Mouse (Mus musculus): ENCODE results near the gene Trp53tg5. TPM values are rescaled to one million over a fixed set of nuclear protein-coding genes. Genes with fewer than 3 reads are reported as not detected.

Trp53tg5 gene
- polyA plus RNA-seq, 1 experiment from 2014 or later: not detected

GRCm38 (mm10) chr2:164515897-164516296 is 42.4 kb upstream of the Trp53tg5 start:
- Histone ChIP-seq H3K27ac (ENCODE audit: low read depth, low read length) (no peak overlapping the region), H3K4me3 (ENCODE audit: low read depth, low read length) (no peak overlapping the region), H3K4me2 (ENCODE audit: low read length) (no peak overlapping the region), H3K4me1 (ENCODE audit: control insufficient read depth, insufficient read depth, low read length) (no peaks in the 10 kb centered on the region), H3K9ac (ENCODE audit: low read length) (no peak overlapping the region), H3K36me3 (ENCODE audit: control insufficient read depth, insufficient read depth, low read length) (no peaks in the 10 kb centered on the region), H3K27me3 (replicated peaks; ENCODE audit: control insufficient read depth, insufficient read depth, low read length) (no peaks in the 10 kb centered on the region), H3K9me3 (replicated peaks; ENCODE audit: control insufficient read depth, low read length) (no peaks in the 10 kb centered on the region)
- no peak for DNase-seq (ENCODE audit: low spot score)
- 79% methylated on average over 9 of the region's 9 CpGs for WGBS
- no peak for ATAC-seq

- Histone ChIP-seq H3K36me3 (ENCODE audit: control insufficient read depth, insufficient read depth, low read length) (no peaks in the 10 kb centered on the region), H3K9me3 (replicated peaks; ENCODE audit: control insufficient read depth, low read length) (no peaks in the 10 kb centered on the region), H3K27ac (ENCODE audit: low read depth, low read length) (no peak overlapping the region), H3K9ac (ENCODE audit: low read length) (no peak overlapping the region), H3K27me3 (replicated peaks; ENCODE audit: control insufficient read depth, insufficient read depth, low read length) (no peaks in the 10 kb centered on the region), H3K4me3 (ENCODE audit: low read depth, low read length) (no peak overlapping the region), H3K4me2 (ENCODE audit: low read length) (no peak overlapping the region), H3K4me1 (ENCODE audit: control insufficient read depth, insufficient read depth, low read length) (no peaks in the 10 kb centered on the region)
- DNase-seq (ENCODE audit: low spot score) (no peak), ATAC-seq (no peak)
- 92% methylated on average over 3 of the region's 3 CpGs for WGBS
Observed at GRCm38 (mm10) chr2:164514916-164515315, 41.4 kb upstream of the Trp53tg5 start.

DNA sequence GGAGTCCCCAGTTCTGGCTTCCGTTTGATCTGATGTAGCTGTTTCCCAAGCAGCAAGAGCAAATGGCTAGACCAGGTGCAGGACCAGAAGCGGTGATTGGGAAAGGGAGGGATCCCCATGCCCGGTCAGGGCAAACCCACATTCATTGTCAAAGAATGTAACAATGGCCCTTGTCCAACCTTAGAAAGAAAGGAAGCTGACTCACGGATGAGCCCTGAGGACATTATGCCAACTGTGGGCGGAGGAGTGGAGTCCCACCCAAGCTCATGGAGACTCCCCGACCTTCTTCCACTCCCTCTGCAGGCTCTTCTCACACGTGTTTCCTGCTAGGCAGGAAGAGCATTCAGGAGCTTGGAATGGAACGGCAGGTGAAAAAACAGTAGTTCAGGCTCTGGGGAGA is 39.9 kb upstream of the Trp53tg5 start:
- no peak overlapping the region for H3K9ac ChIP-seq (ENCODE audit: low read length)
- WGBS: 81% methylated on average over 8 of the region's 8 CpGs
- H3K36me3 ChIP-seq (ENCODE audit: control insufficient read depth, insufficient read depth, low read length): 0 out of 2 replicates have a peak, but pooled peaks cover 5% of the 10 kb centered on the region
- ATAC-seq (no peak), DNase-seq (ENCODE audit: low spot score) (no peak)
- H3K27me3 ChIP-seq (replicated peaks; ENCODE audit: control insufficient read depth, insufficient read depth, low read length): no peaks in the 10 kb centered on the region
- H3K27ac ChIP-seq (ENCODE audit: low read depth, low read length): no peak overlapping the region
- H3K9me3 ChIP-seq (replicated peaks; ENCODE audit: control insufficient read depth, low read length): no peaks in the 10 kb centered on the region
- H3K4me3 ChIP-seq (ENCODE audit: low read depth, low read length): no peak overlapping the region
- H3K4me2 ChIP-seq (ENCODE audit: low read length): no peak overlapping the region
- no peaks in the 10 kb centered on the region for H3K4me1 ChIP-seq (ENCODE audit: control insufficient read depth, insufficient read depth, low read length)

DNA sequence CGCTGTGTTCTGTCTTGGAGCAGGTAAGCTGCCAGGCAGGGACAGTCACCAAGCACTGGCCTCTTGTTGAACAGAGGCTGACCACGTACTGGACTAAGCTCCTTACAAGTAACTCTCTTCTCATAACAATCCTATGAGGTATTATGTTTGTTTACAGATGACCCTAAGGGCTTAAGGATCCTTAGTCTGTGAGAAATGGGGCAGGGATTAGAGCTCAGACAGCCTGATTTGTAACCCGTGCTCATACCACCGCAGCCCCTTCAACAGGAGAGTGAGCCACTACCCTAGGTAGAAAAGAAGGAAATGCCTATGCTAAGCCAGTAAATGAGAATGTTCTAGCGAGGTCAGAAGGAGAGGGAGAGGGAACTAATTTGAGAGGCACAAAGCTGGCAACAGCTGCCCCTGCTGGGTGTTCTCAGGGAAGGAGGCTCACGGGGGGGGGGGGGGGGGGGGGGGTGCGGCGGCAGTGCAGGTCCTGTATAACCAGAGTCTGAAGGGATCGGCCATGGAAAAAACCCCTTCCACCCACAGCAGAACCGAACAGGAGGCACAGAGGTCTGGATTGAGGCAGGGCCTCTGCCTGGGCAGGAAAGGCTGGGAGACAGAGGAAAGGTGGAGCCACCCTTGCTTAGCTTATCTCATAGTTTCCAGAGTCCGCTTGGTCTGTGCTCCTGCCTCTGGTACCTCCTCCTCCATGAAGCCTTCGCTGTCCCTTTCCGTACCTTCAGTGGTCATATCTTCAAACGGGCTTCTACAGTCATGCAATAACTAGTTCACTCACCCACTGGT is 38.8 kb upstream of the Trp53tg5 start:
- no peaks in the 10 kb centered on the region for H3K27me3 ChIP-seq (replicated peaks; ENCODE audit: control insufficient read depth, insufficient read depth, low read length)
- 68% methylated on average over 12 of the region's 14 CpGs for WGBS
- no peak for ATAC-seq

DNA sequence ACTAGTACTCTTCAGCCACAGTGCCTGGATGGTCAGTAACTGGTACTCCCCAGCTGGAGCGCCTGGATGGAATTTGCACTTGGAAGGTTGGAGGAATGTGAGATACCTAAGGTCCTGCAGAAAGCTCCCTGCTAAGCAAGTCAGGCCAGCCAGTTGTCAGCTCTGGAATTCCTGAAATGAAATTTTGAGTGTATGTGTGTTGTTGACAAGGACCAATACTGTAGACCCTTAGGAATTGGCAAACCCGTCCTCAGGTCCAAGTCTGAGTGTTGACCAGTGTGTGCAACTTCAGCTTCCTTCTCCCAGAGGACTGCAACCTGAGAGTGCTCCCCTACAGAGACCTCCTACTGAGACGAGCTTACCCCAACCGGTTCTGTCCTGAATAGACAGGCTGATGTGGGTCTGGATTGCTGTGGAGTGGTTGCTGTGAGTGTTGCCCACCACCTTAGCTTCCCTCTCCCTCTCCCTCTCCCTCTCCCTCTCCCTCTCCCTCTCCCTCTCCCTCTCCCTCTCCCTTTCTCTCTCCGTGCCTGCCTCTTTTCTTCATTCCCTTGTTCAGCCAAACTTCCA is 37.2 kb upstream of the Trp53tg5 start:
- Histone ChIP-seq H3K9me3 (replicated peaks; ENCODE audit: control insufficient read depth, low read length) (no peaks in the 10 kb centered on the region), H3K9ac (ENCODE audit: low read length) (no peak overlapping the region), H3K4me1 (ENCODE audit: control insufficient read depth, insufficient read depth, low read length) (no peaks in the 10 kb centered on the region), H3K27me3 (replicated peaks; ENCODE audit: control insufficient read depth, insufficient read depth, low read length) (no peaks in the 10 kb centered on the region), H3K27ac (ENCODE audit: low read depth, low read length) (no peak overlapping the region), H3K36me3 (ENCODE audit: control insufficient read depth, insufficient read depth, low read length) (peaks cover 18% of the 10 kb centered on the region), H3K4me2 (ENCODE audit: low read length) (no peak overlapping the region), H3K4me3 (ENCODE audit: low read depth, low read length) (no peak overlapping the region)
- DNase-seq (ENCODE audit: low spot score) (no peak), ATAC-seq (no peak)
- WGBS: 46% methylated on average over 5 of the region's 5 CpGs

More for the DNA sequence above, 38.8 kb upstream of the Trp53tg5 start:
- Histone ChIP-seq H3K9ac (ENCODE audit: low read length) (no peak overlapping the region), H3K9me3 (replicated peaks; ENCODE audit: control insufficient read depth, low read length) (no peaks in the 10 kb centered on the region), H3K27ac (ENCODE audit: low read depth, low read length) (no peak overlapping the region), H3K4me2 (ENCODE audit: low read length) (no peak overlapping the region), H3K4me1 (ENCODE audit: control insufficient read depth, insufficient read depth, low read length) (no peaks in the 10 kb centered on the region), H3K36me3 (ENCODE audit: control insufficient read depth, insufficient read depth, low read length) (0 out of 2 replicates have a peak, but pooled peaks cover 8% of the 10 kb centered on the region), H3K4me3 (ENCODE audit: low read depth, low read length) (no peak overlapping the region)
- no peak for DNase-seq (ENCODE audit: low spot score)

DNA sequence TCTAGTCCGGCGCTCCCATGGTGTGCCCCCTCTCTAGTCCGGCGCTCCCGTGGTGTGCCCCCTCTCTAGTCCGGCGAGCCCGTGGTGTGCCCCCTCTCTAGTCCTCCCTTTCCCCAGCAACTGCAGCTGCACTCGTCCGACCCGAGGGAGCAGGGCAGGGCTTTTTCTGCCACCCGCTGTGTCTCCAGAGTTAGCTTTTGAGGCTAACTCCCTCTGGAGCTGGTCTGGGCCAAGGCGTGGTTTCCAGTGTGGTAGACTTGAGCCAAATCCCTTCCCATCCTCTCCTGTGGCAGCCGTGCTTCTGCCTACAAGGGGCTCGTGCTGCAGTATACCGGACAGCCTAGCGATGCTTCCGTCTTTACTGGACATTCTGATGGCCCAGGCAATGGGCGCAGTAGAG is 34.3 kb upstream of the Trp53tg5 start:
- H3K4me2 ChIP-seq (ENCODE audit: low read length): no peak overlapping the region
- 87% methylated on average over 19 of the region's 19 CpGs for WGBS

GRCm38 (mm10) chr2:164505619-164506347 is 32.3 kb upstream of the Trp53tg5 start:
- Histone ChIP-seq H3K36me3 (ENCODE audit: control insufficient read depth, insufficient read depth, low read length) (peaks cover 66% of the 10 kb centered on the region), H3K27me3 (replicated peaks; ENCODE audit: control insufficient read depth, insufficient read depth, low read length) (no peaks in the 10 kb centered on the region)
- 95% methylated on average over 4 of the region's 4 CpGs for WGBS

More for the DNA sequence above, 34.3 kb upstream of the Trp53tg5 start:
- ATAC-seq: no peak
- Histone ChIP-seq H3K4me3 (ENCODE audit: low read depth, low read length) (no peak overlapping the region), H3K36me3 (ENCODE audit: control insufficient read depth, insufficient read depth, low read length) (peaks cover 46% of the 10 kb centered on the region), H3K4me1 (ENCODE audit: control insufficient read depth, insufficient read depth, low read length) (no peaks in the 10 kb centered on the region), H3K9me3 (replicated peaks; ENCODE audit: control insufficient read depth, low read length) (no peaks in the 10 kb centered on the region), H3K27me3 (replicated peaks; ENCODE audit: control insufficient read depth, insufficient read depth, low read length) (no peaks in the 10 kb centered on the region), H3K9ac (ENCODE audit: low read length) (no peak overlapping the region), H3K27ac (ENCODE audit: low read depth, low read length) (no peak overlapping the region)
- DNase-seq (ENCODE audit: low spot score): no peak

GRCm38 (mm10) chr2:164504919-164505318 is 31.4 kb upstream of the Trp53tg5 start:
- WGBS: 93% methylated on average over 3 of the region's 3 CpGs
- Histone ChIP-seq H3K27ac (ENCODE audit: low read depth, low read length) (no peak overlapping the region), H3K4me3 (ENCODE audit: low read depth, low read length) (no peak overlapping the region), H3K36me3 (ENCODE audit: control insufficient read depth, insufficient read depth, low read length) (peaks cover 75% of the 10 kb centered on the region), H3K27me3 (replicated peaks; ENCODE audit: control insufficient read depth, insufficient read depth, low read length) (no peaks in the 10 kb centered on the region), H3K4me1 (ENCODE audit: control insufficient read depth, insufficient read depth, low read length) (no peaks in the 10 kb centered on the region), H3K9ac (ENCODE audit: low read length) (no peak overlapping the region), H3K9me3 (replicated peaks; ENCODE audit: control insufficient read depth, low read length) (no peaks in the 10 kb centered on the region), H3K4me2 (ENCODE audit: low read length) (no peak overlapping the region)
- DNase-seq (ENCODE audit: low spot score) (no peak), ATAC-seq (no peak)

More at GRCm38 (mm10) chr2:164505619-164506347, 32.3 kb upstream of the Trp53tg5 start:
- H3K9me3 ChIP-seq (replicated peaks; ENCODE audit: control insufficient read depth, low read length): no peaks in the 10 kb centered on the region
- H3K4me1 ChIP-seq (ENCODE audit: control insufficient read depth, insufficient read depth, low read length): no peaks in the 10 kb centered on the region
- no peak overlapping the region for H3K4me3 ChIP-seq (ENCODE audit: low read depth, low read length)
- H3K4me2 ChIP-seq (ENCODE audit: low read length): no peak overlapping the region
- H3K27ac ChIP-seq (ENCODE audit: low read depth, low read length): no peak overlapping the region
- ATAC-seq (no peak), DNase-seq (ENCODE audit: low spot score) (no peak)
- H3K9ac ChIP-seq (ENCODE audit: low read length): no peak overlapping the region
